Mouse (Mus musculus) brain, embryonic 14.5 days (tissue): ENCODE results near the gene Fer1l4.

Experiments used
- CTCF ChIP-seq: fragments of 200-500 bp; IDR thresholded peaks from 2 replicates; pipeline ENCODE4 v1.5.1; 2012; ENCODE audit warnings: inconsistent platforms, mild to moderate bottlenecking, moderate library complexity, borderline replicate concordance; ENCODE audit not compliant: insufficient read depth, insufficient read length; ENCODE audit errors: extremely low read depth
- POLR2A ChIP-seq: fragments of 200-500 bp; IDR thresholded peaks from 2 replicates; pipeline ENCODE4 v1.6.1; 2012; ENCODE audit warnings: mild to moderate bottlenecking, inconsistent platforms, borderline replicate concordance; ENCODE audit not compliant: poor library complexity, insufficient read depth, insufficient read length, severe bottlenecking; ENCODE audit errors: extremely low read depth

GRCm38 (mm10) chr2:155974087-155974731 is 78.5 kb downstream of the Fer1l4 start:
- TF ChIP-seq CTCF (no peak), POLR2A (no peak)
